Mouse (Mus musculus) MEL (cell line): Measurements from ENCODE around the gene Tespa1. TPM values are rescaled to one million over a fixed set of nuclear protein-coding genes. Genes with fewer than 3 reads are reported as not detected.

Source experiments
- DNase-seq: peaks from one replicate; pipeline ENCODE4 v3.0.0; 2011; ENCODE audit warnings: low read depth, low spot score
- H3K27ac ChIP-seq: 2 replicates; pipeline ENCODE4 v1.5.1; 2012; ENCODE audit warnings: low read depth, mild to moderate bottlenecking, control low read depth, low read length, moderate library complexity; ENCODE audit not compliant: control insufficient read depth
- H3K27me3 ChIP-seq, 2 experiments: fragments of 150-350 bp in 1 of 2; sonication (generic) in 1 of 2; 2 replicates each; pipeline ENCODE4 v1.6.1; 2012; ENCODE audit warnings: low read length in 2 of 2, mild to moderate bottlenecking in 2 of 2, improper control_type of control experiment in 1 of 2, moderate library complexity in 1 of 2; ENCODE audit not compliant: insufficient read depth in 2 of 2, control insufficient read depth in 1 of 2
- H3K36me3 ChIP-seq, 2 experiments: 2 replicates each; pipeline ENCODE4 v1.6.1; 2012 to 2014; ENCODE audit warnings: low read length in 2 of 2, improper control_type of control experiment in 1 of 2, inconsistent platforms in 1 of 2, mild to moderate bottlenecking in 1 of 2; ENCODE audit not compliant: insufficient read depth in 2 of 2, control insufficient read depth in 1 of 2
- H3K4me1 ChIP-seq, 2 experiments: fragments of 150-350 bp in 1 of 2; sonication (generic) in 1 of 2; 2 replicates each; pipeline ENCODE4 v1.6.1; 2012; ENCODE audit warnings: low read length in 2 of 2, improper control_type of control experiment in 1 of 2, mild to moderate bottlenecking in 1 of 2; ENCODE audit not compliant: insufficient read depth in 2 of 2, control insufficient read depth in 1 of 2
- H3K4me3 ChIP-seq, 2 experiments: fragments of 150-350 bp in 1 of 2; sonication (generic) in 1 of 2; 2 replicates each; pipeline ENCODE4 v1.5.1; 2012; ENCODE audit warnings: low read depth in 2 of 2, low read length in 2 of 2, mild to moderate bottlenecking in 2 of 2, moderate library complexity in 2 of 2, control low read depth in 1 of 2, improper control_type of control experiment in 1 of 2; ENCODE audit not compliant: control insufficient read depth in 1 of 2, insufficient read depth in 1 of 2
- H3K79me2 ChIP-seq: 2 replicates; pipeline ENCODE4 v1.6.1; 2012; ENCODE audit warnings: mild to moderate bottlenecking, low read length, moderate library complexity; ENCODE audit not compliant: control insufficient read depth, poor library complexity, insufficient read depth
- H3K9ac ChIP-seq: 2 replicates; pipeline ENCODE4 v1.6.1; 2012; ENCODE audit warnings: low read depth, mild to moderate bottlenecking, control low read depth, low read length, moderate library complexity; ENCODE audit not compliant: control insufficient read depth, poor library complexity, severe bottlenecking
- H3K9me3 ChIP-seq: fragments of 150-350 bp; sonication (generic); replicated peaks from 2 replicates; pipeline ENCODE4 v1.6.1; 2012; ENCODE audit warnings: mild to moderate bottlenecking, low read length, improper control_type of control experiment, moderate library complexity; ENCODE audit not compliant: insufficient read depth
- CHD2 ChIP-seq: IDR thresholded peaks from 2 replicates; pipeline ENCODE4 v1.6.1; 2011; ENCODE audit warnings: low read length, improper control_type of control experiment
- E2F4 ChIP-seq: IDR thresholded peaks from 2 replicates; pipeline ENCODE4 v1.6.1; 2011; ENCODE audit warnings: low read depth, low read length, improper control_type of control experiment, borderline replicate concordance
- GABPA ChIP-seq: IDR thresholded peaks from 2 replicates; pipeline ENCODE4 v1.6.1; 2012; ENCODE audit warnings: low read depth, mild to moderate bottlenecking, inconsistent platforms, low read length, improper control_type of control experiment, moderate library complexity
- GATA1 ChIP-seq: IDR thresholded peaks from 2 replicates; pipeline ENCODE4 v1.6.1; 2011; ENCODE audit warnings: low read depth, low read length, improper control_type of control experiment
- HCFC1 ChIP-seq: IDR thresholded peaks from 2 replicates; pipeline ENCODE4 v1.6.1; 2012; ENCODE audit warnings: low read depth, mild to moderate bottlenecking, inconsistent platforms, low read length, improper control_type of control experiment, moderate library complexity
- JUND ChIP-seq: IDR thresholded peaks from 2 replicates; pipeline ENCODE4 v1.6.1; 2011; ENCODE audit warnings: low read depth, mild to moderate bottlenecking, improper control_type of control experiment, low read length
- KAT2A ChIP-seq: conservative IDR thresholded peaks from 2 replicates; pipeline ENCODE4 v1.6.1; 2012; ENCODE audit warnings: low read depth, low read length, improper control_type of control experiment, inconsistent platforms
- MAX ChIP-seq: IDR thresholded peaks from 2 replicates; pipeline ENCODE4 v1.6.1; 2011; ENCODE audit warnings: low read length, improper control_type of control experiment
- MAZ ChIP-seq: IDR thresholded peaks from 2 replicates; pipeline ENCODE4 v1.6.1; 2012; ENCODE audit warnings: low read depth, mild to moderate bottlenecking, inconsistent platforms, low read length, improper control_type of control experiment
- MEF2A ChIP-seq: IDR thresholded peaks from 2 replicates; pipeline ENCODE4 v1.6.1; 2014; ENCODE audit warnings: low read depth, mild to moderate bottlenecking, inconsistent platforms, low read length, improper control_type of control experiment; ENCODE audit not compliant: poor library complexity, insufficient replicate concordance, severe bottlenecking; ENCODE audit errors: extremely low read depth
- MXI1 ChIP-seq: IDR thresholded peaks from 2 replicates; pipeline ENCODE4 v1.6.1; 2011; ENCODE audit warnings: mild to moderate bottlenecking, low read depth, low read length, improper control_type of control experiment
- MYB ChIP-seq: IDR thresholded peaks from 2 replicates; pipeline ENCODE4 v1.6.1; 2011; ENCODE audit warnings: mild to moderate bottlenecking, low read depth, low read length, improper control_type of control experiment
- NELFE ChIP-seq: IDR thresholded peaks from 2 replicates; pipeline ENCODE4 v1.6.1; 2011; ENCODE audit warnings: low read depth, low read length, improper control_type of control experiment
- NRF1 ChIP-seq: IDR thresholded peaks from 2 replicates; pipeline ENCODE4 v1.6.1; 2014; ENCODE audit warnings: low read depth, mild to moderate bottlenecking, inconsistent platforms, low read length, improper control_type of control experiment, moderate library complexity; ENCODE audit not compliant: poor library complexity, insufficient read depth, severe bottlenecking
- POLR2AphosphoS2 ChIP-seq: IDR thresholded peaks from 2 replicates; pipeline ENCODE4 v1.6.1; 2011; ENCODE audit warnings: low read length, improper control_type of control experiment
- POLR2AphosphoS5 ChIP-seq: IDR thresholded peaks from 2 replicates; pipeline ENCODE4 v1.6.1; 2012; ENCODE audit warnings: low read depth, borderline replicate concordance, mild to moderate bottlenecking, inconsistent platforms, low read length, moderate library complexity, mixed read lengths
- RAD21 ChIP-seq: IDR thresholded peaks from 2 replicates; pipeline ENCODE4 v1.6.1; 2011; ENCODE audit warnings: mild to moderate bottlenecking, low read depth, low read length, improper control_type of control experiment
- RCOR1 ChIP-seq: IDR thresholded peaks from 2 replicates; pipeline ENCODE4 v1.6.1; 2012; ENCODE audit warnings: low read depth, mild to moderate bottlenecking, inconsistent platforms, low read length, improper control_type of control experiment
- SIN3A ChIP-seq: IDR thresholded peaks from 2 replicates; pipeline ENCODE4 v1.6.1; 2012; ENCODE audit warnings: low read length, improper control_type of control experiment, inconsistent platforms
- SMC3 ChIP-seq: IDR thresholded peaks from 2 replicates; pipeline ENCODE4 v1.6.1; 2011; ENCODE audit warnings: low read depth, low read length, improper control_type of control experiment
- TBP ChIP-seq: IDR thresholded peaks from 2 replicates; pipeline ENCODE4 v1.8.0; 2011; ENCODE audit warnings: low read depth, low read length, improper control_type of control experiment
- TCF12 ChIP-seq: IDR thresholded peaks from 2 replicates; pipeline ENCODE4 v1.6.1; 2014; ENCODE audit warnings: low read depth, mild to moderate bottlenecking, inconsistent platforms, low read length, improper control_type of control experiment, moderate library complexity
- UBTF ChIP-seq: IDR thresholded peaks from 2 replicates; pipeline ENCODE4 v1.6.1; 2012; ENCODE audit warnings: low read depth, mild to moderate bottlenecking, inconsistent platforms, low read length, improper control_type of control experiment, moderate library complexity, borderline replicate concordance; ENCODE audit not compliant: insufficient read depth
- USF1 ChIP-seq: IDR thresholded peaks from 2 replicates; pipeline ENCODE4 v1.6.1; 2014; ENCODE audit warnings: low read depth, mild to moderate bottlenecking, inconsistent platforms, low read length, improper control_type of control experiment, moderate library complexity
- USF2 ChIP-seq, 2 experiments: IDR thresholded peaks; 2 replicates each; pipeline ENCODE4 v1.6.1; 2011 to 2012; ENCODE audit warnings: improper control_type of control experiment in 2 of 2, low read length in 2 of 2, borderline replicate concordance in 1 of 2, inconsistent platforms in 1 of 2, low read depth in 1 of 2, mild to moderate bottlenecking in 1 of 2; ENCODE audit not compliant: insufficient read depth in 1 of 2
- ZC3H11A ChIP-seq: IDR thresholded peaks from 2 replicates; pipeline ENCODE4 v1.6.1; 2012; ENCODE audit warnings: low read depth, mild to moderate bottlenecking, inconsistent platforms, low read length, improper control_type of control experiment
- ZMIZ1 ChIP-seq: IDR thresholded peaks from 2 replicates; pipeline ENCODE4 v1.6.1; 2012; ENCODE audit warnings: low read depth, mild to moderate bottlenecking, inconsistent platforms, low read length, improper control_type of control experiment, moderate library complexity
- ZNF384 ChIP-seq: IDR thresholded peaks from 2 replicates; pipeline ENCODE4 v1.6.1; 2012; ENCODE audit warnings: low read depth, mild to moderate bottlenecking, inconsistent platforms, low read length, improper control_type of control experiment
- polyA plus RNA-seq, 2 experiments: library from polyadenylated mRNA; stranded (reverse) in 1 of 2; unstranded in 1 of 2; fragments of >175 nt in 1 of 2; fragments of >200 nt in 1 of 2; gene quantifications; 2 replicates each; pipeline versions ENCODE4 v1.2.1 to v1.2.4; 2012; ENCODE audit warnings: low replicate concordance in 2 of 2, low read depth in 1 of 2; ENCODE audit not compliant: insufficient read length in 2 of 2, insufficient read depth in 1 of 2, missing spikeins in 1 of 2
- total RNA-seq: library from RNA; depleted of rRNA; stranded (reverse); fragments of 300-350 nt; gene quantifications from 2 replicates; pipeline ENCODE4 v1.2.3, GENCODE M21; 2012

Gene Tespa1
- total and polyA plus RNA-seq, 3 experiments, result 2.7 to 3.5 TPM; not detected in 1

- Histone ChIP-seq H3K36me3 (no peaks in the 10 kb centered on the region), H3K4me3 (no peak overlapping the region), H3K27ac (no peak overlapping the region), H3K4me1 (no peaks in the 10 kb centered on the region), H3K9me3 (no peaks in the 10 kb centered on the region), H3K27me3 (no peaks in the 10 kb centered on the region; a peak in 2 of 4 replicates), H3K79me2 (no peaks in the 10 kb centered on the region), H3K9ac (no peak overlapping the region)
- TF ChIP-seq RAD21 (no peak), MYB (no peak), ZMIZ1 (no peak), RCOR1 (no peak), KAT2A (no peak), ZNF384 (no peak), MXI1 (no peak), GATA1 (no peak), UBTF (no peak), MAX (no peak), ZC3H11A (no peak), NELFE (no peak), JUND (no peak), GABPA (no peak)
- DNase-seq, result no peak
Measured at GRCm38 (mm10) chr10:130287201-130287600, 35.5 kb upstream of the Tespa1 start.

- TF ChIP-seq POLR2AphosphoS5 (no peak), GABPA (no peak), TBP (no peak), ZNF384 (no peak), HCFC1 (no peak), MAZ (no peak), USF2 (IDR thresholded peaks at IDR 0.05; ENCODE audit: borderline replicate concordance in 1 of 2, insufficient read depth in 1 of 2, low read depth in 1 of 2, low read length in 2 of 2) (no peak), SMC3 (no peak), NELFE (no peak), USF1 (no peak), E2F4 (no peak), TCF12 (no peak), SIN3A (no peak), POLR2AphosphoS2 (no peak), MEF2A (no peak), CHD2 (no peak), MAX (no peak), NRF1 (no peak)
- no peak for DNase-seq
- Histone ChIP-seq H3K9me3 (no peaks in the 10 kb centered on the region), H3K9ac (no peak overlapping the region), H3K4me1 (no peaks in the 10 kb centered on the region), H3K36me3 (no peaks in the 10 kb centered on the region), H3K27me3 (no peaks in the 10 kb centered on the region; a peak in 2 of 4 replicates), H3K4me3 (no peak overlapping the region), H3K79me2 (no peaks in the 10 kb centered on the region), H3K27ac (no peak overlapping the region)
Measured at GRCm38 (mm10) chr10:130288007-130288406, 34.7 kb upstream of the Tespa1 start.
